Mouse (Mus musculus) G1E (cell line): ENCODE measurements around the gene Lypd6. TPM values are rescaled to one million over a fixed set of nuclear protein-coding genes. Genes with fewer than 3 reads are reported as not detected.

Experiments
- ATAC-seq: 2 replicates; pipeline ENCODE4 v1.8.0; 2016; ENCODE audit warnings: mild to moderate bottlenecking; ENCODE audit not compliant: insufficient number of reproducible peaks, poor library complexity, low FRiP score, severe bottlenecking; ENCODE audit errors: extremely low read depth
- DNase-seq: peaks from one replicate; pipeline ENCODE4 v3.0.0; 2012; ENCODE audit warnings: low spot score
- H3K27me3 ChIP-seq: 2 replicates; pipeline ENCODE4 v1.6.1; 2012; ENCODE audit warnings: mild to moderate bottlenecking, low read length, inconsistent platforms; ENCODE audit not compliant: insufficient read depth
- H3K36me3 ChIP-seq: replicated peaks from 2 replicates; pipeline ENCODE3; 2012; ENCODE audit warnings: mild to moderate bottlenecking, inconsistent platforms
- H3K4me1 ChIP-seq: 2 replicates; pipeline ENCODE4 v1.6.1; 2012; ENCODE audit warnings: low read depth, low read length, inconsistent platforms, mixed read lengths; ENCODE audit not compliant: insufficient read depth
- H3K4me3 ChIP-seq: 2 replicates; pipeline ENCODE4 v1.5.1; 2012; ENCODE audit warnings: low read depth, mild to moderate bottlenecking, inconsistent platforms, low read length, moderate library complexity, mixed read lengths
- H3K9me3 ChIP-seq: replicated peaks from 2 replicates; pipeline ENCODE4 v1.6.1; 2012; ENCODE audit warnings: inconsistent platforms
- CTCF ChIP-seq: IDR thresholded peaks from 2 replicates; pipeline ENCODE4 v1.5.1; 2012; ENCODE audit warnings: low read depth, low read length, inconsistent platforms, mixed read lengths
- GATA1 ChIP-seq: IDR thresholded peaks from 2 replicates; pipeline ENCODE4 v1.6.1; 2012; ENCODE audit warnings: borderline replicate concordance, low read length, inconsistent platforms, mixed read lengths
- GATA2 ChIP-seq: IDR thresholded peaks from 2 replicates; pipeline ENCODE4 v1.6.1; 2012; ENCODE audit warnings: low read depth, low read length, inconsistent platforms, borderline replicate concordance
- POLR2AphosphoS5 ChIP-seq: IDR thresholded peaks from 2 replicates; pipeline ENCODE4 v1.6.1; 2012; ENCODE audit warnings: low read depth, low read length, inconsistent platforms; ENCODE audit not compliant: insufficient replicate concordance
- TAL1 ChIP-seq: conservative IDR thresholded peaks from 2 replicates; pipeline ENCODE4 v1.6.1; 2012; ENCODE audit warnings: low read depth, low read length, inconsistent platforms, mixed read lengths
- polyA plus RNA-seq: library from polyadenylated mRNA; stranded (reverse); fragments of >175 nt; gene quantifications from 2 replicates; pipeline ENCODE4 v1.2.3, GENCODE M21; 2012
- total RNA-seq, 2 experiments: library from RNA; stranded (forward) in 1 of 2; stranded (reverse) in 1 of 2; fragments of 200-1000 nt in 1 of 2; fragments of >200 nt in 1 of 2; fragmentation: Nextera tagmentation in 1 of 2; gene quantifications; 2 replicates each; pipeline ENCODE4 v1.2.3; 2014 to 2017

The Lypd6 gene
- total and polyA plus RNA-seq, 3 experiments = not detected

GRCm38 (mm10) chr2:50105590-50105989 is 39.4 kb downstream of the Lypd6 start:
- TF ChIP-seq TAL1 (no peak), GATA1 (no peak), GATA2 (no peak), CTCF (no peak), POLR2AphosphoS5 (no peak)
- Histone ChIP-seq H3K4me3 (no peak overlapping the region), H3K27me3 (no peaks in the 10 kb centered on the region), H3K4me1 (no peaks in the 10 kb centered on the region), H3K9me3 (peaks cover 20% of the 10 kb centered on the region), H3K36me3 (no peaks in the 10 kb centered on the region)
- DNase-seq (no peak), ATAC-seq (no peak)

GRCm38 (mm10) chr2:50105992-50106391 is 39.8 kb downstream of the Lypd6 start:
- TF ChIP-seq GATA1 (no peak), CTCF (no peak), POLR2AphosphoS5 (no peak), TAL1 (no peak), GATA2 (no peak)
- ATAC-seq (no peak), DNase-seq (no peak)
- peaks cover 20% of the 10 kb centered on the region for H3K9me3 ChIP-seq
- H3K4me1 ChIP-seq = no peaks in the 10 kb centered on the region
- no peaks in the 10 kb centered on the region for H3K27me3 ChIP-seq
- no peak overlapping the region for H3K4me3 ChIP-seq
- no peaks in the 10 kb centered on the region for H3K36me3 ChIP-seq

GRCm38 (mm10) chr2:50106879-50107278 is 40.6 kb downstream of the Lypd6 start:
- TF ChIP-seq TAL1 (no peak), CTCF (no peak), GATA1 (no peak), POLR2AphosphoS5 (no peak), GATA2 (no peak)
- H3K4me3 ChIP-seq = no peak overlapping the region
- H3K4me1 ChIP-seq = no peaks in the 10 kb centered on the region
- DNase-seq = no peak
- H3K27me3 ChIP-seq = no peaks in the 10 kb centered on the region
- no peaks in the 10 kb centered on the region for H3K36me3 ChIP-seq
- no peak for ATAC-seq
- peaks cover 24% of the 10 kb centered on the region for H3K9me3 ChIP-seq

- ATAC-seq = no peak
- H3K9me3 ChIP-seq = peaks cover 31% of the 10 kb centered on the region
- no peaks in the 10 kb centered on the region for H3K4me1 ChIP-seq
- no peak for TF ChIP-seq GATA1
- no peak for TF ChIP-seq CTCF
- TF ChIP-seq TAL1 = no peak
- TF ChIP-seq GATA2 = no peak
- no peaks in the 10 kb centered on the region for H3K27me3 ChIP-seq
- H3K4me3 ChIP-seq = no peak overlapping the region
- no peak for DNase-seq
- H3K36me3 ChIP-seq = no peaks in the 10 kb centered on the region
Observed at GRCm38 (mm10) chr2:50110167-50110566, 43.9 kb downstream of the Lypd6 start.

GRCm38 (mm10) chr2:50111169-50111568 is 44.9 kb downstream of the Lypd6 start:
- no peaks in the 10 kb centered on the region for H3K4me1 ChIP-seq
- H3K36me3 ChIP-seq = no peaks in the 10 kb centered on the region
- DNase-seq (no peak), ATAC-seq (no peak)
- H3K4me3 ChIP-seq = no peak overlapping the region
- TF ChIP-seq GATA2 (no peak), CTCF (no peak), POLR2AphosphoS5 (no peak), GATA1 (no peak), TAL1 (no peak)
- no peaks in the 10 kb centered on the region for H3K27me3 ChIP-seq
- peaks cover 26% of the 10 kb centered on the region for H3K9me3 ChIP-seq

GRCm38 (mm10) chr2:50111609-50112008 is 45.4 kb downstream of the Lypd6 start:
- TF ChIP-seq GATA2 (no peak), TAL1 (no peak), CTCF (no peak)
- Histone ChIP-seq H3K4me3 (no peak overlapping the region), H3K36me3 (no peaks in the 10 kb centered on the region), H3K4me1 (no peaks in the 10 kb centered on the region), H3K9me3 (peaks cover 26% of the 10 kb centered on the region), H3K27me3 (no peaks in the 10 kb centered on the region)
- ATAC-seq (no peak), DNase-seq (no peak)

- no peak overlapping the region for H3K4me3 ChIP-seq
- DNase-seq = no peak
- ATAC-seq = no peak
- no peaks in the 10 kb centered on the region for H3K4me1 ChIP-seq
- no peaks in the 10 kb centered on the region for H3K27me3 ChIP-seq
- peaks cover 26% of the 10 kb centered on the region for H3K9me3 ChIP-seq
- H3K36me3 ChIP-seq = no peaks in the 10 kb centered on the region
- TF ChIP-seq GATA1 (no peak), TAL1 (no peak), POLR2AphosphoS5 (no peak), CTCF (no peak), GATA2 (no peak)
Observed at GRCm38 (mm10) chr2:50112427-50112826, 46.2 kb downstream of the Lypd6 start.
